Mouse (Mus musculus): ENCODE measurements around the gene Zbed3. TPM values are rescaled to one million over a fixed set of nuclear protein-coding genes. Genes with fewer than 3 reads are reported as not detected.

Gene Zbed3
- polyA plus RNA-seq, 1 experiment from 2014 or later = 60.5 TPM

DNA sequence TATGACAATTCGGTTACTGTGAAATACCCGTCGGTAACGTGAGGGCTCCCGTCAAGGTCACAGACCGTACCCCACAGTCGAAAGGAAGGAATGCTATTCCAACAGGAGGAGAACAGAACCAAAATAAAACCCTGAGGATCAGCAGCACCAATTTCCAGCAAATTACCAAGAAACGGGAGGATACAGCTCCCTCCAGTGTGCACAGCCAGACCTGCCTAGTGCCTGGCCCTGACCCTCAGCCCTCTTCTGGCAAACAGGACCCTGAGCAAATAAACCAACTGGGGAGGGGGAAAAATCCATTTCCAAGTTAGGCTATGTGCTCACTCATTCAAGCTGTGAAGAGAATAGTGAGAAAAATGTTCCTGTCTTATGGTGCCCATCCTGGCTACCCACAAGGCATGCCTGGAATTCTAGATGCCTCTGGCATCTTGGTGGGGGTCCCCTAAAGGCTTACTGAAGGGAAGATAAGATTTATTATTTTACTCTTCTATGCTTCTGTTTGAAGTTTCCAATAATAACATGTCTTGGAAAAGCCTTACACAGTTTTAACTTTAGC is 16.2 kb upstream of the Zbed3 start:
- H3K27ac ChIP-seq (ENCODE audit: low read length) = no peak overlapping the region

DNA sequence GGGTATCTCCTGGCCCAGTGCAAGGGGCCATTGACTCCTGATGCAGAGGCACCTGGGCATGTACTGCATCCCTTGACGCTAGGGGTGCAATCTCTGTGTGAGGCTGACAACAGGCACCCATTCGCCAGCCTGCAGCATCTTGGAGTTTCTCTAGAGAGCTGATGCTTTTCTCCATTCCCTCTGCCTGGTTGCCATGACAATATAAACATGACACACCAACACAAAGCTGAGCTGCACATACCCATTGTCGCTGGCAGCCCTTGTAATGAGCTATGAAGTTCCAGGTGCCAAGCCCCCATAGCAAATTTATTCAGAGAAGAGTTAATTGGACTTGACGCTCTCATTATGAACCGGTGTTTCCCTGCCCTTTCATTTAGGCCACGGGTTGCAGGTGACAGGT is 11.4 kb upstream of the Zbed3 start:
- Histone ChIP-seq H3K4me3 (ENCODE audit: low read depth, low read length) (no peak overlapping the region), H3K36me3 (ENCODE audit: control insufficient read depth, insufficient read depth, low read length) (no peaks in the 10 kb centered on the region), H3K4me1 (ENCODE audit: control insufficient read depth, insufficient read depth, low read length) (no peaks in the 10 kb centered on the region), H3K4me2 (replicated peaks; ENCODE audit: low read depth, low read length) (no peak overlapping the region), H3K27ac (ENCODE audit: low read length) (no peak overlapping the region), H3K9me3 (ENCODE audit: control insufficient read depth, low read depth, low read length) (no peaks in the 10 kb centered on the region), H3K27me3 (ENCODE audit: control insufficient read depth, insufficient read depth, low read length) (no peaks in the 10 kb centered on the region), H3K9ac (replicated peaks; ENCODE audit: low read depth, low read length) (no peak overlapping the region)
- 80% methylated on average over 6 of the region's 6 CpGs for WGBS
- no peak for ATAC-seq (ENCODE audit: insufficient number of reproducible peaks, insufficient read depth, low FRiP score, low read depth)

More for the DNA sequence above, 16.2 kb upstream of the Zbed3 start:
- H3K4me2 ChIP-seq (replicated peaks; ENCODE audit: low read depth, low read length) = no peak overlapping the region
- 67% methylated on average over 8 of the region's 8 CpGs for WGBS
- no peaks in the 10 kb centered on the region for H3K9me3 ChIP-seq (ENCODE audit: control insufficient read depth, low read depth, low read length)
- H3K4me1 ChIP-seq (ENCODE audit: control insufficient read depth, insufficient read depth, low read length) = no peaks in the 10 kb centered on the region
- no peak overlapping the region for H3K4me3 ChIP-seq (ENCODE audit: low read depth, low read length)
- ATAC-seq (ENCODE audit: insufficient number of reproducible peaks, insufficient read depth, low FRiP score, low read depth) = no peak
- no peak overlapping the region for H3K9ac ChIP-seq (replicated peaks; ENCODE audit: low read depth, low read length)
- H3K27me3 ChIP-seq (ENCODE audit: control insufficient read depth, insufficient read depth, low read length) = no peaks in the 10 kb centered on the region
- no peaks in the 10 kb centered on the region for H3K36me3 ChIP-seq (ENCODE audit: control insufficient read depth, insufficient read depth, low read length)

DNA sequence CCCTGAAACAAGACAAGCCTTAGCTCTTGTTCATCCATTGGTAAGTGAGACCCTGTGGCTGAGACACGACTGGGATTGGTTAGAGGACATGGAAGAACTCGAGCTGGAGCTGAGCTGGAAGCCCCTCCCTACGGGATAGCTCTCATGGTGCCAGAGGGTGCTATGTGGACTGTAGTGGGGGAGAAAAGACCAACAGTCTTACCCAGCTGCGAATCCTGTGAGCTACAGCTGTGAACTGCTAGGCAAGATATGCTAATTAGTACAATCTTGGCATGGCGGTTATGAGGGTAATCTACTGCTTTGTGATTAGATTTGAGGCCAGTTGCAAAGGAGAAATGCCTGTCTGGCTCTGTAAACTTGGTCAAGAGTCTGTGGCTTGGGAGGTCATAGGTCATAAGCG is 4.3 kb upstream of the Zbed3 start:
- H3K4me2 ChIP-seq (replicated peaks; ENCODE audit: low read depth, low read length) = no peak overlapping the region
- no peaks in the 10 kb centered on the region for H3K4me1 ChIP-seq (ENCODE audit: control insufficient read depth, insufficient read depth, low read length)
- no peaks in the 10 kb centered on the region for H3K9me3 ChIP-seq (ENCODE audit: control insufficient read depth, low read depth, low read length)
- H3K27me3 ChIP-seq (ENCODE audit: control insufficient read depth, insufficient read depth, low read length) = no peaks in the 10 kb centered on the region
- no peak overlapping the region for H3K9ac ChIP-seq (replicated peaks; ENCODE audit: low read depth, low read length)
- H3K27ac ChIP-seq (ENCODE audit: low read length) = no peak overlapping the region
- no peak overlapping the region for H3K4me3 ChIP-seq (ENCODE audit: low read depth, low read length)
- WGBS = 78% methylated on average over 6 of the region's 6 CpGs
- no peaks in the 10 kb centered on the region for H3K36me3 ChIP-seq (ENCODE audit: control insufficient read depth, insufficient read depth, low read length)
- ATAC-seq (ENCODE audit: insufficient number of reproducible peaks, insufficient read depth, low FRiP score, low read depth) = no peak

DNA sequence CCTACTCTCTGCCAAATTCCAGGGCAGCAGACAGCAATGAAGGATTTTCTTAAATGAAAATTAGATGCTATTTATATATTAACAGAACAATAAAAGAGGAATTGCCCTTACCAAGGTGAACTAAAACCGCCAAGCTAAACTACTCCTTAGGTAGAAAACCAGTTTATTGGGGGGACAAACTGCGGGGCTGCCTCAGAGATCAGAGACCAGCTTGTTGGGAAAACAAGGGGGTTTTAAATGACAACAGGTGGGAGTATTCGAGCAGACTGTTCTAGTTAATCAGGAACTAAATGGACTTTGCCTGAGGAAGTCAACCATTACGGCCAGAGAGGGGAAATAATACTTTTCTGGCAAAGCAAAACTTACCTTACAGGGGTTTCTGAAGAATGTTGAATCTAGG is 3.0 kb upstream of the Zbed3 start:
- no peak for ATAC-seq (ENCODE audit: insufficient number of reproducible peaks, insufficient read depth, low FRiP score, low read depth)
- Histone ChIP-seq H3K4me3 (ENCODE audit: low read depth, low read length) (no peak overlapping the region), H3K9me3 (ENCODE audit: control insufficient read depth, low read depth, low read length) (no peaks in the 10 kb centered on the region), H3K4me2 (replicated peaks; ENCODE audit: low read depth, low read length) (no peak overlapping the region), H3K27me3 (ENCODE audit: control insufficient read depth, insufficient read depth, low read length) (no peaks in the 10 kb centered on the region), H3K9ac (replicated peaks; ENCODE audit: low read depth, low read length) (no peak overlapping the region), H3K27ac (ENCODE audit: low read length) (no peak overlapping the region), H3K36me3 (ENCODE audit: control insufficient read depth, insufficient read depth, low read length) (no peaks in the 10 kb centered on the region), H3K4me1 (ENCODE audit: control insufficient read depth, insufficient read depth, low read length) (no peaks in the 10 kb centered on the region)
- WGBS = 43% methylated on average over 4 of the region's 4 CpGs

DNA sequence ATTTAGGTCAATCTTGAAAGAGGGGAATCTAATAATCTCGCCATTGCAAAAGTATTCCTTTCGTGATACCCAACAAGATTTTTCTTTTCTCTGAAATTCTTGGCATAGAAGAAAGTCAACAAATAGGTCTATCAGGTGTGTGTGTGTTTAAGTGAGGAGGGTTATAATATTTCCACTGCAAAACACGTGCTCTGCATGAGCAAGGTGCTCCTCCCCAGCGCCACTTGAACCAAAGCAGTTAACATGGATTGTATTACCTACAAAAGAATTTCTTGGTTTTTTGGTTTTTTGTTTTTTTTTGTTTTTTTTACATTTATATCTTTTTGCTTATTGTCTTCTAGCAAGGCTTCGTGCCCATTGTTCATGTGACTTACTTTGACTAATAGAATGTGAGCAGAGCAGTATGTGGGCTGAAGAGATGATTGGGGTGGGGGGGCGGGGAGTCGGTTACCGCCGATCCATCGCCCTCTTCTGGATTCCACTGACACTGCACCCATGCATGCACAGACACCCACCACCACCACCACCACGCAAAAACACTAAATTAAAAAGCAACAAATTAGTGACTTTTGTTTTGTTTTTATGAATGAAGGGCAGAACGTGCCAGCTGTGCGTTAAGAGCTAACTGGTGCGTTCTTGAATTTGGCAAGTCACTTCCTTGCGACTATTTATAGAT is 676 bp downstream of the Zbed3 start:
- no peak for ATAC-seq (ENCODE audit: insufficient number of reproducible peaks, insufficient read depth, low FRiP score, low read depth)
- H3K4me3 ChIP-seq (ENCODE audit: low read depth, low read length) = peak overlapping the region; percentile 95
- no peaks in the 10 kb centered on the region for H3K27me3 ChIP-seq (ENCODE audit: control insufficient read depth, insufficient read depth, low read length)
- peak overlapping the region; percentile 99 for H3K27ac ChIP-seq (ENCODE audit: low read length)
- H3K9me3 ChIP-seq (ENCODE audit: control insufficient read depth, low read depth, low read length) = no peaks in the 10 kb centered on the region
- H3K36me3 ChIP-seq (ENCODE audit: control insufficient read depth, insufficient read depth, low read length) = no peaks in the 10 kb centered on the region
- 24% methylated on average over 15 of the region's 15 CpGs for WGBS
- peaks cover 8% of the 10 kb centered on the region; the same call in 1 of the 2 replicates for H3K4me1 ChIP-seq (ENCODE audit: control insufficient read depth, insufficient read depth, low read length)
- H3K4me2 ChIP-seq (replicated peaks; ENCODE audit: low read depth, low read length) = peak overlapping the region; percentile 93
- peak overlapping the region; percentile 94 for H3K9ac ChIP-seq (replicated peaks; ENCODE audit: low read depth, low read length)

DNA sequence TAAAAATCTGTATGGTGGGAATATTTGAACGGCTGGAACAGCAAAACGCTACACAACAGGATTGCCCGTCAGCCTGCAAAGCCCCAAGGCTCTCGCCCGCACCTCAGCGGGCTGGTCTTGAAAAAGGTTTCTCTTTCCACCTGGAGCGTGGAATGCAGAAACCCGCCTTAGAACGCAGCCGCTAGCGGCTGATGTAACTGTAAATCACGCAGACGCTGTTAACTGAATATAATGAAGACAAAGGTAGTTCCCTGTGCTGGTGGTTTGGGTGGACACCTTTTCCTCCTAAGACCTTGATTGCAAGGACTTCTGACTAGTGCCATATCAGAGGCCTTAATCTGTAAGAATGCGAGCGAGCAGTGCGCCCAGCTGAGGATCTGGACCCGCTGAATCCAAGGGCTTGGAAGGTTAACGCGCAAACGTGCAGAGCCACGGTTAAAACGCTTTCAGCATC is 1.2 kb downstream of the Zbed3 start:
- Histone ChIP-seq H3K4me3 (ENCODE audit: low read depth, low read length) (peak overlapping the region; percentile 95), H3K27me3 (ENCODE audit: control insufficient read depth, insufficient read depth, low read length) (no peaks in the 10 kb centered on the region), H3K9ac (replicated peaks; ENCODE audit: low read depth, low read length) (peak overlapping the region; percentile 94), H3K4me1 (ENCODE audit: control insufficient read depth, insufficient read depth, low read length) (peaks cover 8% of the 10 kb centered on the region; the same call in 1 of the 2 replicates), H3K27ac (ENCODE audit: low read length) (peak overlapping the region; percentile 99), H3K9me3 (ENCODE audit: control insufficient read depth, low read depth, low read length) (no peaks in the 10 kb centered on the region), H3K4me2 (replicated peaks; ENCODE audit: low read depth, low read length) (peak overlapping the region; percentile 93), H3K36me3 (ENCODE audit: control insufficient read depth, insufficient read depth, low read length) (no peaks in the 10 kb centered on the region)
- ATAC-seq (ENCODE audit: insufficient number of reproducible peaks, insufficient read depth, low FRiP score, low read depth) = peak; percentile 38
- WGBS = under 1% methylated on average over 22 of the region's 22 CpGs

DNA sequence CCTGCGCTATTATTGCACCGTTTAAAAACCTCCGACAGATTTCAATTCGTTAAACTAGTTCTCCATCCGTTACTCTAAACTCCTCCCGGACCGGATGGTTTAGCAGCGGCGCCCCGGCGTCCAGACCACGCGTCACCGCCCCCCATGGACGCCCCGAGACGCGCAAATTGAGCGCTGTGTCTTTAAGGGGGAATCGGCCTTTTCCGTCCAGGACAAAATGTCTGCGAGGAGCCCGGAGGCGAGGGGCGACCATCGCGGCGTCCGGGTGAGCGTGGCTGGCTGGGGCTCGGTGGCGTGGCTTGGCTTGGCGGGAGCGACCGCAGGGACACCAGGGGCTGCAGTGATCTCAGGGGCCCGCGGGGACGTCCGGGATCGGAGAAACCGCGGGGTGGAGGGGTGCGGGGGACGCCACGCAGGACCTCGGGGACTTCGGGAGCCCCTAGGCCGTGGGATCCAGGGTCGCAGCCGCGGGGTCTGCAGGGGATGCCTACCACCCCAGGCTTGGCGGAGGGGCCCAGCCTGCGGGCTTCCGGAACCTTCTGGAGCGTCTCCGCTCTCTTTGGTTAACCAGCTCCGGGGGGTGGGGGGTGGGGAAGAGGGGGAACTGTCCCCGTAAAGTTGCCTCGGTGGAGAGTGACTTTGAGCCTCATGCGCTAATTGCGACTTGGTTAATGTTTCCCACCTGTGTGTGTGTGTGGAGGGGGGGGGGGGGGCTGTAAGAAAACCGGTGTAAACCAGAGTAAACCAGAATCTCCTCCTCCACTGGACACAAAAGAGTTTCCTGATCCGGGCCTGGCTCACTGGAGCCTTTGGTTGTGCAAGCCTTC is 1.9 kb downstream of the Zbed3 start:
- Histone ChIP-seq H3K4me1 (ENCODE audit: control insufficient read depth, insufficient read depth, low read length) (peaks cover 8% of the 10 kb centered on the region; the same call in 1 of the 2 replicates), H3K4me2 (replicated peaks; ENCODE audit: low read depth, low read length) (peak overlapping the region; percentile 93), H3K27ac (ENCODE audit: low read length) (peak overlapping the region; percentile 99), H3K4me3 (ENCODE audit: low read depth, low read length) (peak overlapping the region; percentile 95), H3K27me3 (ENCODE audit: control insufficient read depth, insufficient read depth, low read length) (no peaks in the 10 kb centered on the region), H3K36me3 (ENCODE audit: control insufficient read depth, insufficient read depth, low read length) (no peaks in the 10 kb centered on the region), H3K9ac (replicated peaks; ENCODE audit: low read depth, low read length) (peak overlapping the region; percentile 94), H3K9me3 (ENCODE audit: control insufficient read depth, low read depth, low read length) (no peaks in the 10 kb centered on the region)
- ATAC-seq (ENCODE audit: insufficient number of reproducible peaks, insufficient read depth, low FRiP score, low read depth) = peak; percentile 61
- 1% methylated on average over 54 of the region's 63 CpGs for WGBS

DNA sequence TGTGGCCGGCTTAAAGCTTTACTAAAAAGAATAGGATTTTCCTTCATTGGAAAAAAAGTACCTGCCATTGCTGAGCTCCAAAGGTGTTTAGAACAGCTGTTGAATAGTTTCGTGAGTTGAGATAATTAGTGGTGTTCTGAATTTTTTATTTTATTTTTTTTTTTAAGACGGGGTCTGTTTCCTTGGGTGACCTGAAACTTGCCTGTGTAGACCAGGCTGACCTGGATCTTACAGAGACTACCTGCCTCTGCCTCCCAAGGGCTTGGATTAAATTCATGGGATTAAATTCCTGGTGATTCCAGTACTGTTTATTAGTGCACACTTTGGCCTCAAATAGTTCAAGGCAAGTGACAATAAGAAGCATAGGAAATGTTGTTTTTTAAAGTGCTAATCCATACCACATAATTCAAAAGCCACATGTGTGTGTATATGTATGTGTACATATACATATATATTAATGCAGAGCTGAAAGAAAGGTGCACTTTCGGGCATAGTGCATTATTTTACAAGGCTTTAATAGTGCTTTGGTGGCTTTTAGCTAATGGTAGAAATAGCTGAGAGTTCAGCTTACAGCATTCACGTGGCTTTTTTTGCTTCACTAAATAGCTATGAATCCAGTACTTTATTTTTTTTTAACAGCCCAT is 2.6 kb downstream of the Zbed3 start:
- Histone ChIP-seq H3K4me3 (ENCODE audit: low read depth, low read length) (peak overlapping the region; percentile 95), H3K9ac (replicated peaks; ENCODE audit: low read depth, low read length) (peak overlapping the region; percentile 94), H3K36me3 (ENCODE audit: control insufficient read depth, insufficient read depth, low read length) (no peaks in the 10 kb centered on the region), H3K27me3 (ENCODE audit: control insufficient read depth, insufficient read depth, low read length) (no peaks in the 10 kb centered on the region), H3K4me2 (replicated peaks; ENCODE audit: low read depth, low read length) (peak overlapping the region; percentile 93), H3K9me3 (ENCODE audit: control insufficient read depth, low read depth, low read length) (no peaks in the 10 kb centered on the region), H3K27ac (ENCODE audit: low read length) (peak overlapping the region; percentile 99), H3K4me1 (ENCODE audit: control insufficient read depth, insufficient read depth, low read length) (peaks cover 8% of the 10 kb centered on the region; the same call in 1 of the 2 replicates)
- ATAC-seq (ENCODE audit: insufficient number of reproducible peaks, insufficient read depth, low FRiP score, low read depth) = no peak
- 9% methylated on average over 5 of the region's 5 CpGs for WGBS
